Mouse (Mus musculus): ENCODE results near the gene Adamts12. TPM values are rescaled to one million over a fixed set of nuclear protein-coding genes. Genes with fewer than 3 reads are reported as not detected.

Adamts12 gene
- polyA plus RNA-seq, 1 experiment, result 0.15 TPM

GRCm38 (mm10) chr15:11128457-11128856 lies 63.9 kb downstream of the Adamts12 start:
- TF ChIP-seq POLR2A (IDR thresholded peaks at IDR 0.05; ENCODE audit: borderline replicate concordance, insufficient read depth, low read length), result no peak
- no peak for TF ChIP-seq CTCF (IDR thresholded peaks at IDR 0.05; ENCODE audit: borderline replicate concordance, insufficient read depth, low read depth, low read length)
- 10% methylated on average over 6 of the region's 6 CpGs for WGBS
- no peaks in the 10 kb centered on the region for H3K27me3 ChIP-seq (ENCODE audit: control insufficient read depth, insufficient read depth, low read length)

DNA sequence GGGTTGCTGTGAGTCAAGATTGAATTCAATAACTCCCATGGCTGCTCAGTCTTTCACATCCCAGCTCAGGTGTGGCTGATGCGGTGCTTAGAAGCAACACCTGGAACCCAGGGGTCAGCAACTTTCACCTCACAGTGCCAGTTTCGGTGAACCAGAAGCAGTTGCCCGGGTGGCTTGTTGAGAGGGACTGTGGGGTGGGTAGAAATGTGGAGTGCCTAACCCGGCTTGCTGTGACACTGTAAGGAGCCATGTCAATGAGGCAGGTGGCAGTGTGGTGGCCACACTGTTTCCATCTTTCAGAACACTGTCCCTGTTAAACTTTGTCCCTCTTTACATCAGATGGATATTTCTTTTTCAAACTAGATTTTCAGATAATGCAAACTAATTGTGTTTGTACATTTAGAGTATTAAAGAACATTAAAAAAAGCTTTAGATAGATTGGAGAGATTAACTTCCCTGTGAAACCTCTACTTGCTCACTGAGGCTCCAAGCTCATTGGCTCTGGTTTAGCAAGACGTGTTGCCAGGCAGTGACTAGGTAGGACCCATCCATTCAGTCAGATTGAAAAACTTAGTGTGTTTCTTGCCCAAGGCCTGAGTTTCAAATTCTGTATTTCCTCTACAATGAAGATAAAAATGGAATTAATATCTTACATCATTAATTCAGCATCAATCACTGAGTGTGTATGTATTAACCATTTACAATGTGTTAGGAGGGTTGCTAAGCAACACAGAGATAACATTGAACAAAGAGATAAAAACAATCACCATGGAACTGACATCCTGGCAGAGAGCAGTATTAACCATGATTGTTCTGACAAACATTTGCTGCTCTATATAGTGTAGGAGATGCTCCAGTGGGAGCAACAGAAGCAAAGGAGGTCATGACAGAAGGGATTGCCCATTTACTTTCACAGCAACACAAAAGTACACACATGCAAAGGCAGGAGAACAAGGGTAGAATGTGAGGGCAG lies 68.3 kb downstream of the Adamts12 start:
- Histone ChIP-seq H3K4me1 (ENCODE audit: control insufficient read depth, insufficient read depth, low read length) (no peaks in the 10 kb centered on the region), H3K4me3 (replicated peaks; ENCODE audit: insufficient read depth, low read depth, low read length) (no peak overlapping the region), H3K27ac (ENCODE audit: insufficient read depth, low read length) (no peak overlapping the region), H3K27me3 (ENCODE audit: control insufficient read depth, insufficient read depth, low read length) (no peaks in the 10 kb centered on the region)
- no peak for DNase-seq
- TF ChIP-seq CTCF (IDR thresholded peaks at IDR 0.05; ENCODE audit: borderline replicate concordance, insufficient read depth, low read depth, low read length), result no peak
- TF ChIP-seq POLR2A (IDR thresholded peaks at IDR 0.05; ENCODE audit: borderline replicate concordance, insufficient read depth, low read length), result no peak
- 86% methylated on average over 5 of the region's 5 CpGs for WGBS

More at GRCm38 (mm10) chr15:11128457-11128856, 63.9 kb downstream of the Adamts12 start:
- Histone ChIP-seq H3K4me1 (ENCODE audit: control insufficient read depth, insufficient read depth, low read length) (no peaks in the 10 kb centered on the region), H3K27ac (ENCODE audit: insufficient read depth, low read length) (no peak overlapping the region), H3K4me3 (replicated peaks; ENCODE audit: insufficient read depth, low read depth, low read length) (no peak overlapping the region)
- DNase-seq, result no peak

- no peaks in the 10 kb centered on the region for H3K27me3 ChIP-seq (ENCODE audit: control insufficient read depth, insufficient read depth, low read length)
- 76% methylated on average over 3 of the region's 3 CpGs for WGBS
- no peaks in the 10 kb centered on the region for H3K4me1 ChIP-seq (ENCODE audit: control insufficient read depth, insufficient read depth, low read length)
- H3K27ac ChIP-seq (ENCODE audit: insufficient read depth, low read length), result no peak overlapping the region
- no peak for DNase-seq
- no peak for TF ChIP-seq POLR2A (IDR thresholded peaks at IDR 0.05; ENCODE audit: borderline replicate concordance, insufficient read depth, low read length)
- no peak for TF ChIP-seq CTCF (IDR thresholded peaks at IDR 0.05; ENCODE audit: borderline replicate concordance, insufficient read depth, low read depth, low read length)
- no peak overlapping the region for H3K4me3 ChIP-seq (replicated peaks; ENCODE audit: insufficient read depth, low read depth, low read length)
Measured at GRCm38 (mm10) chr15:11145581-11145980, 81.0 kb downstream of the Adamts12 start.

DNA sequence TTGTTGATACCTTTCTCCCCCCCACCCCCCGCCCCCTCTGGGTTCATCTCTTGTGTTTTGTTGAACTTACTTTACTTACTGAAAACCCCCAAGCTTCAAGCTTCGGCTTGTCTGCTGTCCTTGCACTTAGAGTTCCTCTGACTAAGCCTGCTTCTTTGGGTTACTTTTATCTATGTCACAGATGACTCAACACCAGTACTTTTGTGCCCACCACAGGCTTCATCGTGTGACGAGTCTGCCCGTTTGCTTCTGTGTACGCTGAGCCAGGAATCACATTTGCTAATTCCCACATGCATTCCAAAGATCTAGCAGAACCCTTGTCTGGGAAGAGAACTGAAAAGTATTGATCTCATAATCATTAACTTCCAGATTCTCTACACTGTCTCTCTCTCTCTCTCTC lies 94.8 kb downstream of the Adamts12 start:
- TF ChIP-seq POLR2A (IDR thresholded peaks at IDR 0.05; ENCODE audit: borderline replicate concordance, insufficient read depth, low read length), result no peak
- no peak for TF ChIP-seq CTCF (IDR thresholded peaks at IDR 0.05; ENCODE audit: borderline replicate concordance, insufficient read depth, low read depth, low read length)
- H3K4me3 ChIP-seq (replicated peaks; ENCODE audit: insufficient read depth, low read depth, low read length), result no peak overlapping the region
- H3K27me3 ChIP-seq (ENCODE audit: control insufficient read depth, insufficient read depth, low read length), result no peaks in the 10 kb centered on the region
- H3K4me1 ChIP-seq (ENCODE audit: control insufficient read depth, insufficient read depth, low read length), result no peaks in the 10 kb centered on the region
- no peak for DNase-seq
- H3K27ac ChIP-seq (ENCODE audit: insufficient read depth, low read length), result no peak overlapping the region
- WGBS, result 64% methylated on average over 6 of the region's 6 CpGs

DNA sequence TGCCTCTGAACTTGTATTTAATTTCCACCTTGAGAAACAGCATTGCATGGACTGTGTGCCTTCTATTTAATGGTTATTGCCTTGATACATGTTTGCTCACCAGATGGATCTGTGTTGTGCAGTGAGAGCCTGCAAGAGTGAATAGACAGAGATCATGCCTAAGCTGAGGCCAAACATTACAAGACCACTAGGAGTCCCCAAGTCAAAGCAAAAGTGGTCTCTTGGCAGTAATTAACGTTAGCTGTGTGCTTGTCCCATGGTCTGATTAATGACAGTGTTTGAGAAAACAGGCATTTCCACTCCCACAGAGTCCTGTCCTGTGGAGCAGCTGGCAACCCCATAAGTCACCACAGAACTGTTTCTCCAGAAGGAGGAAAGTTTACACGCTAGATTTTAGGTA lies 96.2 kb downstream of the Adamts12 start:
- Histone ChIP-seq H3K4me1 (ENCODE audit: control insufficient read depth, insufficient read depth, low read length) (no peaks in the 10 kb centered on the region), H3K27me3 (ENCODE audit: control insufficient read depth, insufficient read depth, low read length) (no peaks in the 10 kb centered on the region), H3K4me3 (replicated peaks; ENCODE audit: insufficient read depth, low read depth, low read length) (no peak overlapping the region), H3K27ac (ENCODE audit: insufficient read depth, low read length) (no peak overlapping the region)
- TF ChIP-seq CTCF (IDR thresholded peaks at IDR 0.05; ENCODE audit: borderline replicate concordance, insufficient read depth, low read depth, low read length) (no peak), POLR2A (IDR thresholded peaks at IDR 0.05; ENCODE audit: borderline replicate concordance, insufficient read depth, low read length) (no peak)
- WGBS, result 17% methylated on average over 2 of the region's 2 CpGs
- no peak for DNase-seq

- TF ChIP-seq CTCF (IDR thresholded peaks at IDR 0.05; ENCODE audit: borderline replicate concordance, insufficient read depth, low read depth, low read length) (no peak), POLR2A (IDR thresholded peaks at IDR 0.05; ENCODE audit: borderline replicate concordance, insufficient read depth, low read length) (no peak)
- Histone ChIP-seq H3K4me1 (ENCODE audit: control insufficient read depth, insufficient read depth, low read length) (no peaks in the 10 kb centered on the region), H3K4me3 (replicated peaks; ENCODE audit: insufficient read depth, low read depth, low read length) (no peak overlapping the region), H3K27me3 (ENCODE audit: control insufficient read depth, insufficient read depth, low read length) (no peaks in the 10 kb centered on the region), H3K27ac (ENCODE audit: insufficient read depth, low read length) (no peak overlapping the region)
- DNase-seq, result no peak
- 25% methylated on average over 3 of the region's 3 CpGs for WGBS
Measured at GRCm38 (mm10) chr15:11165883-11166282, 101.3 kb downstream of the Adamts12 start.

- no peaks in the 10 kb centered on the region for H3K27me3 ChIP-seq (ENCODE audit: control insufficient read depth, insufficient read depth, low read length)
- DNase-seq, result peak in 1 of 2 experiments; percentile 2
- TF ChIP-seq CTCF (IDR thresholded peaks at IDR 0.05; ENCODE audit: borderline replicate concordance, insufficient read depth, low read depth, low read length), result no peak
- no peak for TF ChIP-seq POLR2A (IDR thresholded peaks at IDR 0.05; ENCODE audit: borderline replicate concordance, insufficient read depth, low read length)
- H3K4me1 ChIP-seq (ENCODE audit: control insufficient read depth, insufficient read depth, low read length), result no peaks in the 10 kb centered on the region
- no peak overlapping the region for H3K4me3 ChIP-seq (replicated peaks; ENCODE audit: insufficient read depth, low read depth, low read length)
- no peak overlapping the region for H3K27ac ChIP-seq (ENCODE audit: insufficient read depth, low read length)
- whole genome bisulfite sequencing, result 60% methylated on average over 7 of the region's 7 CpGs
Measured at GRCm38 (mm10) chr15:11173884-11174470, 109.4 kb downstream of the Adamts12 start.

Data from cerebellum, adult 2 months (tissue).